Mouse (Mus musculus): Measurements from ENCODE around the gene Gjb3. TPM values are rescaled to one million over a fixed set of nuclear protein-coding genes. Genes with fewer than 3 reads are reported as not detected.

Gjb3 gene
- total and polyA plus RNA-seq, 3 experiments: not detected

DNA sequence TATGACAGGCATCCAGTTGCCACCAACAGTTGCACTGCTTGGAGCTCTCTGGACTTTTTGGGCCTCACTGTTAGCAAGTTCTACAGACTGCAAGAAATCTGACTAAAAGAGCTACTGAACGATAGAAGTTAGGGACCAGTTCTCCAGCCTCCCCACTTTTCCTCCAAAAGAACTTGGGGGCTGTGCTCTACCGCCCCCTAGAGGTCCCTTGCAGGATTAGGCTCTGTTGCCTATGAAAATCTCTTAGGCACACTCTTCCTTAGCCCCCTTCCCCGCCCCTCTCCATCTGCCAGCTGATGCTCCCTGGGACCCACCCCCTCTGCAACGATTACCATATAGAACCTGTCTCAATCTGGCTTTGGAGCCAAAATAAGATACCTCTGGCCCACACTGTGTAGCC, 32.7 kb upstream of the Gjb3 start:
- no peaks in the 10 kb centered on the region for H3K36me3 ChIP-seq (ENCODE audit: control insufficient read depth in 1 of 2, insufficient read depth in 2 of 2, low read length in 2 of 2)
- H3K27me3 ChIP-seq (ENCODE audit: control insufficient read depth in 1 of 2, insufficient read depth in 2 of 2, low read length in 2 of 2): no peaks in the 10 kb centered on the region
- H3K27ac ChIP-seq (ENCODE audit: control insufficient read depth, low read depth, low read length): no peak overlapping the region
- no peaks in the 10 kb centered on the region for H3K4me1 ChIP-seq (ENCODE audit: control insufficient read depth in 1 of 2, insufficient read depth in 2 of 2, low read length in 2 of 2)
- TF ChIP-seq MAZ (IDR thresholded peaks at IDR 0.05; ENCODE audit: low read depth, low read length) (no peak), RCOR1 (IDR thresholded peaks at IDR 0.05; ENCODE audit: low read depth, low read length) (no peak), GATA1 (IDR thresholded peaks at IDR 0.05; ENCODE audit: low read depth, low read length) (no peak), ZKSCAN1 (IDR thresholded peaks at IDR 0.05; ENCODE audit: low read depth, low read length) (no peak), TBP (IDR thresholded peaks at IDR 0.05; ENCODE audit: low read depth, low read length) (no peak), POLR2AphosphoS5 (IDR thresholded peaks at IDR 0.05; ENCODE audit: borderline replicate concordance, low read depth, low read length) (no peak)
- H3K9me3 ChIP-seq (replicated peaks; ENCODE audit: insufficient read depth, low read length): no peaks in the 10 kb centered on the region
- H3K4me3 ChIP-seq (ENCODE audit: control insufficient read depth in 1 of 2, insufficient read depth in 1 of 2, low read depth in 2 of 2, low read length in 2 of 2): no peak overlapping the region
- H3K9ac ChIP-seq (ENCODE audit: control insufficient read depth, low read depth, low read length, poor library complexity, severe bottlenecking): no peak overlapping the region
- no peak for DNase-seq (ENCODE audit: low read depth, low spot score)
- H3K79me2 ChIP-seq (ENCODE audit: control insufficient read depth, insufficient read depth, low read length, poor library complexity): no peaks in the 10 kb centered on the region

GRCm38 (mm10) chr4:127362520-127362919, 31.9 kb upstream of the Gjb3 start:
- H3K9me3 ChIP-seq (replicated peaks; ENCODE audit: insufficient read depth, low read length): no peaks in the 10 kb centered on the region

GRCm38 (mm10) chr4:127358018-127358417, 27.4 kb upstream of the Gjb3 start, which contains the start of gene Gjb5:
Gjb5 (minus strand) TSS chr4:127358181.
- no peak within 1 kb of the TSS for H3K27ac ChIP-seq (ENCODE audit: control insufficient read depth, low read depth, low read length)
- H3K79me2 ChIP-seq (ENCODE audit: control insufficient read depth, insufficient read depth, low read length, poor library complexity): no peaks in the 10 kb centered on the region
- no peak for TF ChIP-seq JUND (IDR thresholded peaks at IDR 0.05; ENCODE audit: low read depth, low read length)
- no peak for TF ChIP-seq MXI1 (IDR thresholded peaks at IDR 0.05; ENCODE audit: low read depth, low read length)
- no peak within 1 kb of the TSS for H3K4me3 ChIP-seq (ENCODE audit: control insufficient read depth in 1 of 2, insufficient read depth in 1 of 2, low read depth in 2 of 2, low read length in 2 of 2)
- no peak for DNase-seq (ENCODE audit: low read depth, low spot score)
- H3K9ac ChIP-seq (ENCODE audit: control insufficient read depth, low read depth, low read length, poor library complexity, severe bottlenecking): no peak within 1 kb of the TSS
- H3K36me3 ChIP-seq (ENCODE audit: control insufficient read depth in 1 of 2, insufficient read depth in 2 of 2, low read length in 2 of 2): no peaks in the 10 kb centered on the region
- H3K4me1 ChIP-seq (ENCODE audit: control insufficient read depth in 1 of 2, insufficient read depth in 2 of 2, low read length in 2 of 2): no peaks in the 10 kb centered on the region
- H3K9me3 ChIP-seq (replicated peaks; ENCODE audit: insufficient read depth, low read length): no peaks in the 10 kb centered on the region
- no peaks in the 10 kb centered on the region for H3K27me3 ChIP-seq (ENCODE audit: control insufficient read depth in 1 of 2, insufficient read depth in 2 of 2, low read length in 2 of 2)

More at GRCm38 (mm10) chr4:127362520-127362919, 31.9 kb upstream of the Gjb3 start:
- no peak overlapping the region for H3K9ac ChIP-seq (ENCODE audit: control insufficient read depth, low read depth, low read length, poor library complexity, severe bottlenecking)
- H3K79me2 ChIP-seq (ENCODE audit: control insufficient read depth, insufficient read depth, low read length, poor library complexity): no peaks in the 10 kb centered on the region
- DNase-seq (ENCODE audit: low read depth, low spot score): no peak
- no peaks in the 10 kb centered on the region for H3K36me3 ChIP-seq (ENCODE audit: control insufficient read depth in 1 of 2, insufficient read depth in 2 of 2, low read length in 2 of 2)
- H3K4me1 ChIP-seq (ENCODE audit: control insufficient read depth in 1 of 2, insufficient read depth in 2 of 2, low read length in 2 of 2): no peaks in the 10 kb centered on the region
- TF ChIP-seq ZMIZ1 (IDR thresholded peaks at IDR 0.05; ENCODE audit: low read depth, low read length): no peak
- no peak for TF ChIP-seq NRF1 (IDR thresholded peaks at IDR 0.05; ENCODE audit: insufficient read depth, low read depth, low read length, poor library complexity, severe bottlenecking)
- no peak overlapping the region for H3K4me3 ChIP-seq (ENCODE audit: control insufficient read depth in 1 of 2, insufficient read depth in 1 of 2, low read depth in 2 of 2, low read length in 2 of 2)
- H3K27me3 ChIP-seq (ENCODE audit: control insufficient read depth in 1 of 2, insufficient read depth in 2 of 2, low read length in 2 of 2): no peaks in the 10 kb centered on the region
- H3K27ac ChIP-seq (ENCODE audit: control insufficient read depth, low read depth, low read length): no peak overlapping the region
